26 mouse cellular contexts compared by ENCODE assay signal in the genomic region with DNA sequence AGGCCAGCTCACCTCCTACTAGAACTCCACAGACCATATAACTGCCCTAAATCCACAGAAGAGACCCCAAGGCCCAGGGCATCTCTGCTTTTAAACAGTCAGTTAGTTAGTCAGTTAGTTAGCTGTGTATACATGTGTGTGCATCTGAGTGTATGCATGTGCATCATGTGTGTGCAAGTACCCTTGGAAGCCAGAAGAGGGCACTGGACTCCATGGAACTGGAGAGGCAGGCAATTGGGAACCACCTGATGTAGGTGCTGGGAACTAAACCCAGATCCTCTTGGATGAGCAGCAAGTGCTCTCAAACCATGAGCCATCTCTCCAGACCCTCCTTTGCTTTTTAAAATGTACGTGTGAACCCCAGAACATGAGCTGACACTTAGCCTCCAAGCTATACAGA. TPM values are rescaled to one million over a fixed set of nuclear protein-coding genes. Genes with fewer than 3 reads are reported as not detected.
DNase-seq lines count a peak whose midpoint lies in the region; ATAC-seq and TF ChIP-seq lines count a peak whose summit lies in the region.
"Had no signal": no experiment of that assay in that cellular context is flagged by ENCODE, and none has a peak within 500 bp of the region (broad histone marks: within the 10 kb centered on the region; RNA-seq: fewer than 3 reads in every experiment).

No protein-coding gene starts in this region.

- no peak overlapping the region for H3K4me3 ChIP-seq in hindbrain, postnatal 0 days (ENCODE audit: low read length)
- H3K4me3 ChIP-seq in hindbrain, embryonic 12.5 days, result no peak overlapping the region
- no peak overlapping the region for H3K4me3 ChIP-seq in liver, postnatal 0 days (ENCODE audit: low read depth, low read length)
- no peak overlapping the region for H3K4me3 ChIP-seq in liver, embryonic 11.5 days (ENCODE audit: low read depth, low read length)
- no peak overlapping the region for H3K4me3 ChIP-seq in ES-Bruce4 (ENCODE audit: low read depth, low read length)
- H3K4me3 ChIP-seq: heart, embryonic 13.5 days; hindbrain, embryonic 15.5 days; left cerebral cortex, adult 2 months; liver, embryonic 13.5 days; midbrain, embryonic 10.5 days had no signal

- no peaks in the 10 kb centered on the region for H3K27me3 ChIP-seq in hindbrain, postnatal 0 days (ENCODE audit: insufficient read depth, low read length)
- H3K27me3 ChIP-seq in hindbrain, embryonic 12.5 days, result peaks cover 4% of the 10 kb centered on the region; the same call in 1 of the 2 replicates
- H3K27me3 ChIP-seq in liver, postnatal 0 days (ENCODE audit: insufficient read depth, low read length), result no peaks in the 10 kb centered on the region
- no peaks in the 10 kb centered on the region for H3K27me3 ChIP-seq in liver, embryonic 11.5 days (replicated peaks; ENCODE audit: control insufficient read depth, insufficient read depth, low read length)
- no peaks in the 10 kb centered on the region for H3K27me3 ChIP-seq in ES-Bruce4 (ENCODE audit: control insufficient read depth, insufficient read depth, low read length, poor library complexity, severe bottlenecking)
- H3K27me3 ChIP-seq: CH12.LX; heart, embryonic 13.5 days; liver, embryonic 13.5 days had no signal

- no peak for ATAC-seq in hindbrain, postnatal 0 days
- ATAC-seq in hindbrain, embryonic 12.5 days (ENCODE audit: low FRiP score), result no peak
- ATAC-seq in liver, postnatal 0 days, result no peak
- ATAC-seq in liver, embryonic 11.5 days (replicated peaks; ENCODE audit: low FRiP score), result no peak
- ATAC-seq in megakaryocyte progenitor cell, adult 5-6 weeks (replicated peaks; ENCODE audit: poor library complexity), result no peak
- ATAC-seq: activated CD4-positive, CD25-positive, alpha-beta regulatory T cell, adult 4 months; forebrain, embryonic 16.5 days had no signal

- no peak for TF ChIP-seq EP300 in liver, postnatal 0 days (IDR thresholded peaks at IDR 0.05; ENCODE audit: low read depth)
- no peak for TF ChIP-seq EP300 in ES-Bruce4 (IDR thresholded peaks at IDR 0.05; ENCODE audit: insufficient read depth, low read depth, low read length)

- no peaks in the 10 kb centered on the region for H3K36me3 ChIP-seq in hindbrain, postnatal 0 days (ENCODE audit: insufficient read depth, low read length)
- peaks cover 19% of the 10 kb centered on the region for H3K36me3 ChIP-seq in hindbrain, embryonic 12.5 days
- H3K36me3 ChIP-seq in liver, postnatal 0 days (replicated peaks; ENCODE audit: insufficient read depth, low read length), result peaks cover 8% of the 10 kb centered on the region; the same call in 1 of the 2 replicates
- peaks cover 38% of the 10 kb centered on the region for H3K36me3 ChIP-seq in liver, embryonic 11.5 days (ENCODE audit: control insufficient read depth, insufficient read depth, low read length)
- H3K36me3 ChIP-seq in ES-Bruce4 (ENCODE audit: control insufficient read depth, insufficient read depth, low read length, poor library complexity, severe bottlenecking), result 0 out of 2 replicates have a peak, but pooled peaks cover 2% of the 10 kb centered on the region
- H3K36me3 ChIP-seq: hindbrain, embryonic 15.5 days had no signal

- no peak overlapping the region for H3K9ac ChIP-seq in hindbrain, postnatal 0 days (replicated peaks; ENCODE audit: low read length)
- no peak overlapping the region for H3K9ac ChIP-seq in hindbrain, embryonic 12.5 days
- no peak overlapping the region for H3K9ac ChIP-seq in liver, postnatal 0 days (replicated peaks)
- no peak overlapping the region for H3K9ac ChIP-seq in liver, embryonic 11.5 days (ENCODE audit: low read depth, low read length)
- no peak overlapping the region for H3K9ac ChIP-seq in ES-Bruce4 (ENCODE audit: low read depth, poor library complexity, severe bottlenecking)
- H3K9ac ChIP-seq: heart, embryonic 13.5 days; hindbrain, embryonic 15.5 days; liver, embryonic 13.5 days had no signal

- no peak overlapping the region for H3K4me2 ChIP-seq in hindbrain, postnatal 0 days (ENCODE audit: low read depth, low read length)
- H3K4me2 ChIP-seq in hindbrain, embryonic 12.5 days (replicated peaks), result no peak overlapping the region
- no peak overlapping the region for H3K4me2 ChIP-seq in liver, postnatal 0 days (ENCODE audit: low read depth, low read length)
- H3K4me2 ChIP-seq in liver, embryonic 11.5 days, result no peak overlapping the region
- H3K4me2 ChIP-seq: heart, embryonic 13.5 days; hindbrain, embryonic 15.5 days; liver, embryonic 13.5 days had no signal

- WGBS in hindbrain, postnatal 0 days, result 96% methylated on average over 1 of the region's 1 CpGs
- 96% methylated on average over 1 of the region's 1 CpGs for WGBS in hindbrain, embryonic 12.5 days
- WGBS in liver, postnatal 0 days (ENCODE audit: insufficient replicate concordance), result 84% methylated on average over 1 of the region's 1 CpGs
- 100% methylated on average over 1 of the region's 1 CpGs for WGBS in liver, embryonic 11.5 days

- no peaks in the 10 kb centered on the region for H3K4me1 ChIP-seq in hindbrain, postnatal 0 days (ENCODE audit: insufficient read depth, low read length)
- H3K4me1 ChIP-seq in hindbrain, embryonic 12.5 days, result peaks cover 13% of the 10 kb centered on the region
- 0 out of 2 replicates have a peak, but pooled peaks cover 3% of the 10 kb centered on the region for H3K4me1 ChIP-seq in liver, postnatal 0 days (ENCODE audit: insufficient read depth)
- peaks cover 12% of the 10 kb centered on the region for H3K4me1 ChIP-seq in liver, embryonic 11.5 days (replicated peaks; ENCODE audit: control insufficient read depth, insufficient read depth, low read length)
- no peaks in the 10 kb centered on the region for H3K4me1 ChIP-seq in ES-Bruce4 (ENCODE audit: control insufficient read depth, insufficient read depth, low read length)
- H3K4me1 ChIP-seq: hindbrain, embryonic 15.5 days had no signal

- no peak overlapping the region for H3K27ac ChIP-seq in hindbrain, postnatal 0 days
- no peak overlapping the region for H3K27ac ChIP-seq in hindbrain, embryonic 12.5 days
- no peak overlapping the region for H3K27ac ChIP-seq in liver, postnatal 0 days (ENCODE audit: low read depth)
- no peak overlapping the region for H3K27ac ChIP-seq in liver, embryonic 11.5 days (ENCODE audit: low read depth, low read length)
- H3K27ac ChIP-seq in ES-Bruce4 (ENCODE audit: insufficient read depth, low read length), result no peak overlapping the region
- H3K27ac ChIP-seq: heart, embryonic 13.5 days; hindbrain, embryonic 15.5 days; left cerebral cortex, adult 2 months; liver, embryonic 13.5 days; midbrain, embryonic 10.5 days had no signal

- no peak for TF ChIP-seq POLR2A in ES-Bruce4 (IDR thresholded peaks at IDR 0.05; ENCODE audit: insufficient read depth, low read length)
- no peak for TF ChIP-seq POLR2A in brain, embryonic 14.5 days (IDR thresholded peaks at IDR 0.05; ENCODE audit: borderline replicate concordance, extremely low read depth, insufficient read depth, insufficient read length, poor library complexity, severe bottlenecking)

- TF ChIP-seq CTCF in hindbrain, postnatal 0 days (IDR thresholded peaks at IDR 0.05; ENCODE audit: low read depth), result 0 out of 2 replicates have a peak, but pooled peaks have one; percentile 19
- TF ChIP-seq CTCF in liver, postnatal 0 days (IDR thresholded peaks at IDR 0.05; ENCODE audit: low read depth), result peak; percentile 57
- peak; percentile 21 for TF ChIP-seq CTCF in ES-Bruce4 (IDR thresholded peaks at IDR 0.05; ENCODE audit: low read depth, low read length)
- TF ChIP-seq CTCF in brain, embryonic 14.5 days (IDR thresholded peaks at IDR 0.05; ENCODE audit: borderline replicate concordance, extremely low read depth, insufficient read depth, insufficient read length), result peak; percentile 10; the same call in 1 of the 2 replicates

- no peak for DNase-seq in hindbrain, postnatal 0 days (ENCODE audit: low spot score)
- no peak for DNase-seq in liver, postnatal 0 days
- no peak for DNase-seq in liver, embryonic 11.5 days (ENCODE audit: low spot score)
- no peak for DNase-seq in brain, embryonic 14.5 days (ENCODE audit: low read depth)
- DNase-seq: adrenal gland, postnatal 10 days; cerebellum, adult 11 months; cerebellum, postnatal 25 days; embryo, embryonic 11 days; heart, postnatal 36 days; kidney, adult 11 months; kidney, postnatal 25 days; left cerebral cortex, postnatal 4 days; liver, embryonic 13.5 days; lung, postnatal 4 days; retina, postnatal 1 day; thymus, postnatal 36 days had no signal

- 0 out of 2 replicates have a peak, but pooled peaks cover 3% of the 10 kb centered on the region for H3K9me3 ChIP-seq in hindbrain, postnatal 0 days (ENCODE audit: low read length)
- no peaks in the 10 kb centered on the region for H3K9me3 ChIP-seq in hindbrain, embryonic 12.5 days (replicated peaks)
- H3K9me3 ChIP-seq in liver, postnatal 0 days (ENCODE audit: low read length), result peaks cover 5% of the 10 kb centered on the region
- H3K9me3 ChIP-seq in liver, embryonic 11.5 days (ENCODE audit: control insufficient read depth, low read length), result peaks cover 5% of the 10 kb centered on the region; the same call in 1 of the 2 replicates
- peaks cover 7% of the 10 kb centered on the region; the same call in 1 of the 2 replicates for H3K9me3 ChIP-seq in ES-Bruce4 (replicated peaks; ENCODE audit: control insufficient read depth, insufficient read depth, low read length, poor library complexity, severe bottlenecking)
- H3K9me3 ChIP-seq: hindbrain, embryonic 15.5 days had no signal

RNA-seq across cellular contexts. Expression of a gene that starts 10.5 kb away (rescaled TPM):
- 11.9 and 13.2 TPM in 2 replicates for total RNA-seq in hindbrain, postnatal 0 days (2014; rRNA removed)
- polyA plus RNA-seq in hindbrain, postnatal 0 days (2015; fragmentation: Nextera tagmentation; extraction: Ambion mirVana), result 1.3 and 1.7 TPM in 2 replicates
- polyA plus RNA-seq in hindbrain, embryonic 12.5 days (2016; fragmentation: Nextera tagmentation; extraction: Ambion mirVana), result 12.4 and 13.0 TPM in 2 replicates
- polyA plus RNA-seq in liver, postnatal 0 days (2015; fragmentation: Nextera tagmentation; extraction: Ambion mirVana), result 1.8 and 2.9 TPM in 2 replicates
- polyA plus RNA-seq in liver, embryonic 11.5 days (2014; fragmentation: Nextera tagmentation; extraction: Ambion mirVana), result 10.1 and 11.1 TPM in 2 replicates
- 2.7 and 4.7 TPM in 2 replicates for polyA plus RNA-seq in ES-Bruce4 (2011; ENCODE audit: insufficient read depth, insufficient read length, low read depth, missing spikeins)
- 4.9 and 6.1 TPM in 2 replicates for polyA plus RNA-seq in brain, embryonic 14.5 days (2012; rRNA removed)
- 0.34 and 0.72 TPM in 2 replicates for total RNA-seq in megakaryocyte progenitor cell, adult 5-6 weeks (2015)
- 1.2 TPM in 2 replicates for total RNA-seq in megakaryocyte progenitor cell, adult 5-6 weeks (2017)
- total RNA-seq: CH12.LX had no signal
- polyA plus RNA-seq: activated CD4-positive, CD25-positive, alpha-beta regulatory T cell, adult 4 months had no signal
